Mouse (Mus musculus) neural tube, embryonic 15.5 days (tissue): ENCODE measurements around the gene Add1. TPM values are rescaled to one million over a fixed set of nuclear protein-coding genes. Genes with fewer than 3 reads are reported as not detected.
"Not testable (repeated sequence)": the region's sequence is repeated elsewhere in the genome, so short reads cannot be mapped to it uniquely, and the experiment has no call there.

ENCODE experiments used
- ATAC-seq: fragments of 200-750 bp; cut with Nextera tagmentation; 2 replicates; pipeline ENCODE4 v1.8.0; 2017; ENCODE audit warnings: mild to moderate bottlenecking, moderate TSS enrichment, moderate library complexity; ENCODE audit not compliant: low FRiP score
- H3K27ac ChIP-seq: fragments of 300-500 bp; sonication (generic); replicated peaks from 2 replicates; pipeline ENCODE4 v1.5.1; 2015; ENCODE audit warnings: mild to moderate bottlenecking, inconsistent platforms
- H3K27me3 ChIP-seq: fragments of 300-500 bp; sonication (generic); replicated peaks from 2 replicates; pipeline ENCODE4 v1.6.1; 2015; ENCODE audit warnings: inconsistent platforms
- H3K36me3 ChIP-seq: fragments of 300-500 bp; sonication (generic); 2 replicates; pipeline ENCODE4 v1.6.1; 2015; ENCODE audit warnings: inconsistent platforms
- H3K4me1 ChIP-seq: fragments of 300-500 bp; sonication (generic); 2 replicates; pipeline ENCODE4 v1.6.1; 2015; ENCODE audit warnings: inconsistent platforms
- H3K4me2 ChIP-seq: fragments of 300-500 bp; sonication (generic); 2 replicates; pipeline ENCODE4 v1.6.1; 2015; ENCODE audit warnings: inconsistent platforms, mild to moderate bottlenecking, moderate library complexity
- H3K4me3 ChIP-seq: fragments of 300-500 bp; sonication (generic); replicated peaks from 2 replicates; pipeline ENCODE4 v1.5.1; 2015; ENCODE audit warnings: mild to moderate bottlenecking, inconsistent platforms
- H3K9ac ChIP-seq: fragments of 300-500 bp; sonication (generic); replicated peaks from 2 replicates; pipeline ENCODE4 v1.6.1; 2015; ENCODE audit warnings: mild to moderate bottlenecking, inconsistent platforms
- H3K9me3 ChIP-seq: fragments of 300-500 bp; sonication (generic); replicated peaks from 2 replicates; pipeline ENCODE4 v1.6.1; 2016; ENCODE audit warnings: inconsistent platforms
- WGBS: fragments of 180-500 bp; shearing (Covaris S2); methylation state at CpG from one replicate; pipeline ENCODE4 v1.1.7; 2015; ENCODE audit warnings: mixed read lengths; 5-methylcytosine and 5-hydroxymethylcytosine counted together
- polyA plus RNA-seq: library from polyadenylated mRNA; unstranded; fragments of >200 nt; fragmentation: Nextera tagmentation; extraction: Ambion mirVana; gene quantifications from 2 replicates; pipeline ENCODE4 v1.2.1, GENCODE M21; 2015

The Add1 gene
- polyA plus RNA-seq, 1 experiment from 2014 or later = 205 TPM

GRCm38 (mm10) chr5:34563854-34564253 lies 9.6 kb upstream of the Add1 start:
- Histone ChIP-seq H3K4me1 (peaks cover 14% of the 10 kb centered on the region), H3K9me3 (no peaks in the 10 kb centered on the region), H3K4me2 (no peak overlapping the region), H3K36me3 (peaks cover 53% of the 10 kb centered on the region), H3K27ac (no peak overlapping the region), H3K9ac (no peak overlapping the region), H3K27me3 (no peaks in the 10 kb centered on the region), H3K4me3 (no peak overlapping the region)
- WGBS = 91% methylated on average over 1 of the region's 1 CpGs
- ATAC-seq = no peak

- Histone ChIP-seq H3K36me3 (peaks cover 49% of the 10 kb centered on the region), H3K27ac (no peak overlapping the region), H3K27me3 (no peaks in the 10 kb centered on the region), H3K4me3 (no peak overlapping the region), H3K4me2 (no peak overlapping the region), H3K9me3 (no peaks in the 10 kb centered on the region), H3K4me1 (peaks cover 14% of the 10 kb centered on the region), H3K9ac (no peak overlapping the region)
- no peak for ATAC-seq
- WGBS = 92% methylated on average over 4 of the region's 4 CpGs
Measured at GRCm38 (mm10) chr5:34564291-34564690, 9.2 kb upstream of the Add1 start.

GRCm38 (mm10) chr5:34565545-34566283 lies 7.8 kb upstream of the Add1 start:
- Histone ChIP-seq H3K36me3 (peaks cover 34% of the 10 kb centered on the region), H3K9ac (no peak overlapping the region), H3K27ac (peak overlapping the region; percentile 71), H3K4me1 (peaks cover 14% of the 10 kb centered on the region), H3K27me3 (no peaks in the 10 kb centered on the region), H3K4me2 (no peak overlapping the region; the same call in 1 of the 2 replicates), H3K4me3 (no peak overlapping the region), H3K9me3 (no peaks in the 10 kb centered on the region)
- ATAC-seq = peak; percentile 40; the same call in 1 of the 2 replicates
- 60% methylated on average over 7 of the region's 7 CpGs for WGBS

GRCm38 (mm10) chr5:34571551-34571950 lies 1.9 kb upstream of the Add1 start:
- no peaks in the 10 kb centered on the region for H3K27me3 ChIP-seq
- ATAC-seq = no peak
- no peak overlapping the region for H3K4me3 ChIP-seq
- peaks cover 22% of the 10 kb centered on the region for H3K4me1 ChIP-seq
- H3K9ac ChIP-seq = no peak overlapping the region
- 87% methylated on average over 3 of the region's 3 CpGs for WGBS
- H3K9me3 ChIP-seq = no peaks in the 10 kb centered on the region
- no peaks in the 10 kb centered on the region for H3K36me3 ChIP-seq
- H3K4me2 ChIP-seq = no peak overlapping the region
- no peak overlapping the region for H3K27ac ChIP-seq

- peaks cover 27% of the 10 kb centered on the region for H3K4me1 ChIP-seq
- ATAC-seq, H3K36me3 ChIP-seq, H3K9me3 ChIP-seq, H3K27me3 ChIP-seq: not testable (repeated sequence)
- H3K4me2 ChIP-seq = peak overlapping the region; percentile 57
- H3K4me3 ChIP-seq = peak overlapping the region; percentile 98
- peak overlapping the region; percentile 97 for H3K27ac ChIP-seq
- H3K9ac ChIP-seq = peak overlapping the region; percentile 78; the same call in 1 of the 2 replicates
- WGBS = 56% methylated on average over 4 of the region's 4 CpGs
Measured at GRCm38 (mm10) chr5:34572568-34572967, 896 bp upstream of the Add1 start.

- peak overlapping the region; percentile 76 for H3K4me2 ChIP-seq
- H3K4me3 ChIP-seq = peak overlapping the region; percentile 98
- ATAC-seq = no peak
- H3K9me3 ChIP-seq = no peaks in the 10 kb centered on the region
- H3K36me3 ChIP-seq = no peaks in the 10 kb centered on the region
- peak overlapping the region; percentile 97; the same call in 1 of the 2 replicates for H3K27ac ChIP-seq
- H3K4me1 ChIP-seq = peaks cover 28% of the 10 kb centered on the region
- no peaks in the 10 kb centered on the region for H3K27me3 ChIP-seq
- WGBS = 50% methylated on average over 10 of the region's 10 CpGs
- peak overlapping the region; percentile 100 for H3K9ac ChIP-seq
Measured at GRCm38 (mm10) chr5:34574721-34575120, 1.3 kb downstream of the Add1 start.

- no peak for ATAC-seq
- Histone ChIP-seq H3K4me3 (no peak overlapping the region), H3K27me3 (no peaks in the 10 kb centered on the region), H3K4me2 (no peak overlapping the region), H3K9ac (no peak overlapping the region), H3K27ac (no peak overlapping the region), H3K36me3 (no peaks in the 10 kb centered on the region), H3K4me1 (peaks cover 28% of the 10 kb centered on the region), H3K9me3 (no peaks in the 10 kb centered on the region)
- WGBS = 94% methylated on average over 1 of the region's 1 CpGs
Measured at GRCm38 (mm10) chr5:34576286-34576685, 2.8 kb downstream of the Add1 start.

- Histone ChIP-seq H3K4me3 (no peak overlapping the region), H3K9ac (no peak overlapping the region), H3K4me2 (no peak overlapping the region), H3K4me1 (peaks cover 28% of the 10 kb centered on the region), H3K27me3 (no peaks in the 10 kb centered on the region), H3K36me3 (no peaks in the 10 kb centered on the region), H3K27ac (no peak overlapping the region), H3K9me3 (no peaks in the 10 kb centered on the region)
- WGBS = 95% methylated on average over 7 of the region's 7 CpGs
- no peak for ATAC-seq
Measured at GRCm38 (mm10) chr5:34578038-34578655, 4.7 kb downstream of the Add1 start.

GRCm38 (mm10) chr5:34579377-34579776 lies 5.9 kb downstream of the Add1 start:
- H3K4me3 ChIP-seq = no peak overlapping the region
- H3K27ac ChIP-seq = no peak overlapping the region
- H3K27me3 ChIP-seq = no peaks in the 10 kb centered on the region
- H3K4me1 ChIP-seq = peaks cover 28% of the 10 kb centered on the region
- WGBS = 83% methylated on average over 3 of the region's 3 CpGs
- no peak for ATAC-seq
- H3K9me3 ChIP-seq = no peaks in the 10 kb centered on the region
- H3K9ac ChIP-seq = no peak overlapping the region
- no peaks in the 10 kb centered on the region for H3K36me3 ChIP-seq
- H3K4me2 ChIP-seq = no peak overlapping the region

GRCm38 (mm10) chr5:34581671-34582313 lies 8.3 kb downstream of the Add1 start:
- H3K4me2 ChIP-seq, H3K4me3 ChIP-seq, H3K27ac ChIP-seq, ATAC-seq, H3K9me3 ChIP-seq, H3K36me3 ChIP-seq, H3K27me3 ChIP-seq, H3K9ac ChIP-seq: not testable (repeated sequence)
- peaks cover 13% of the 10 kb centered on the region; the same call in 1 of the 2 replicates for H3K4me1 ChIP-seq
- WGBS = 47% methylated on average over 10 of the region's 10 CpGs

GRCm38 (mm10) chr5:34582314-34582675 lies 8.8 kb downstream of the Add1 start:
- peaks cover 9% of the 10 kb centered on the region; the same call in 1 of the 2 replicates for H3K4me1 ChIP-seq
- no peaks in the 10 kb centered on the region for H3K27me3 ChIP-seq
- no peak overlapping the region for H3K4me2 ChIP-seq
- ATAC-seq = no peak
- H3K9me3 ChIP-seq = no peaks in the 10 kb centered on the region
- WGBS = 79% methylated on average over 5 of the region's 5 CpGs
- no peak overlapping the region for H3K27ac ChIP-seq
- no peak overlapping the region for H3K4me3 ChIP-seq
- H3K9ac ChIP-seq = no peak overlapping the region
- H3K36me3 ChIP-seq = no peaks in the 10 kb centered on the region

GRCm38 (mm10) chr5:34585216-34585615 lies 11.8 kb downstream of the Add1 start:
- ATAC-seq = no peak
- peaks cover 10% of the 10 kb centered on the region for H3K4me1 ChIP-seq
- H3K36me3 ChIP-seq = no peaks in the 10 kb centered on the region
- H3K4me2 ChIP-seq = no peak overlapping the region
- no peaks in the 10 kb centered on the region for H3K9me3 ChIP-seq
- 86% methylated on average over 5 of the region's 5 CpGs for WGBS
- no peak overlapping the region for H3K27ac ChIP-seq
- no peak overlapping the region for H3K4me3 ChIP-seq
- no peaks in the 10 kb centered on the region for H3K27me3 ChIP-seq
- H3K9ac ChIP-seq = no peak overlapping the region
